Mouse (Mus musculus) urinary bladder, postnatal 4 days (tissue): ENCODE results near the gene Slc9a2.
A peak's percentile ranks its signal among the peaks of the same experiment; 100 is the strongest.
"Not testable (repeated sequence)": the region's sequence is repeated elsewhere in the genome, so short reads cannot be mapped to it uniquely, and the experiment has no call there.

Experiments used
- DNase-seq, 2 experiments: peaks; one replicate each; pipeline ENCODE4 v3.0.0; 2021 to 2022; ENCODE audit warnings: low spot score in 2 of 2

Gene Slc9a2

DNA sequence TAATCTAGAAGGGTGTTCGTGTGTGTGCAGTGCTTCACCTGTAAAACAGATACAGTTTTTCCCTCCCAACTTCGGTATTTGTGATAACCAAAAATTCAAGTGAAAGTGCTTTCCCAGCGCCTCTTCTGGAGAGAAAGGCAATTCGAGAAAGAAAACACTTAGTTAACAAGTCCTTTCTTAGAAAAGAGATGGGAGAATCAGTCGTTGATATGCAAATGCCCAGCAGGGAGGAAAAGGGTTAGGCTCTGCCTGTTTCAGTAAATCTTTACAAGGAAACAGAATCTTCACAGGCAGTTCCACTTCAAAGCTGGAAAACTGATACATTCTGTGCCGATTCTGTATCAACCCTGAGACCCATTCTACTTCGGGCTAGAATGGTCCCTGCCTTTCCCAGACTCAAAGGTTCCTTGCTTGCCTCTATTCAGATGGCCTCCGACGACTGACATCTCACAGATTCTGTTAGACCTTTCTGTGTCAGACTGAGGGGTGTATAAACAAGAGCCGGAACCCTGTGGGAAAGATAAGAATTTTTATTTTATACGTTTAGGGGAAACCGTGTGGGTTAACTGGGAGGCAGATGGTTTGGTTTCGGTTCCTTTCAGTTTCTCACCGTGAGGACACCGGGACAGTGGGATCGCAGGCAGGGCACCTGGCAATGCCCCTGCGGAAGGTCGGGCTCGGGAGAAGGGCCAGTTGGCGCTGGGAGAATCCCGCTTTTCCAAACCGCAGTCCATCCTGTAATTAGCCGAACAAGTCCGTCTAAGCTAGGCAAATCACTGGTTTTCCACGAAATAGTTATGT is at the start of gene Slc9a2:
Slc9a2 (plus strand) TSS at position 508 of the 801 bp plus-strand sequence.
- no peak for DNase-seq

DNA sequence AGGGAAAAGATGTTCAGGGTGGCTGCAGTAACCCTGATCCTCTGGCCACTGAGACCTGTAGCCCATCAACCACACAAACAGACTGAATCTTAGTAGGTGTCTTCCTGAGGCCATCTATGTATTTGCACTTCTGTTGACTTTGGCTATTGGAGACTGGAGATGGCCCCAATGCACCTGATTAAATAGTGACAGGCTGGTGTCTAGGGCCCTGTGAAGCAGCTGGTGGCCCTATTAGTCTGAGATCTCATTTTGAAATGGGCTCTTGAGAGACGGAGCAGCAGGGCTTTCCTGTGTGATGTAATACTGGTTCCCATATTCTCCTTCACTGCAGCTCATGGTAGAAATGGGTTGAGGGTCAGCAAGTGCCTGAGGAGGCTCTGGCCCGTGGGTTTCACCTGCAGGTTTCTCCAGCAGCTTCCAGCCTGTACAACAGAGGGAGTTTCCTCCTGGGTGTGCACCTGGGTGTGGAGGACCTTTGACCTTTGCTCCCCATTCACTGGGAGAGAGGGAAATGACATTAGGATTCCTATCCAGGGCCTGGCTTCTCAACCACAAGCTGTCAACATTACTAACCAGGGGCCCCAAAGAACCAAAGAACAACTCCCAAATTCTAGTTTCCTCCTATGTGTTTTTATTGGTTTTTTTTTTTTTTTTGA is 47.8 kb upstream of the Slc9a2 start:
- DNase-seq = no peak

GRCm38 (mm10) chr1:40634608-40635007 is 45.8 kb upstream of the Slc9a2 start:
- no peak for DNase-seq

- no peak for DNase-seq
These were observed 32.1 kb upstream of the Slc9a2 start for GRCm38 (mm10) chr1:40648234-40648633.

- no peak for DNase-seq
These were observed 29.4 kb upstream of the Slc9a2 start for GRCm38 (mm10) chr1:40650803-40651497.

- no peak for DNase-seq
These were observed 23.3 kb upstream of the Slc9a2 start for GRCm38 (mm10) chr1:40657035-40657434.

- peak in 1 of 2 experiments; percentile 25 for DNase-seq
These were observed 22.3 kb upstream of the Slc9a2 start for GRCm38 (mm10) chr1:40657978-40658496.

GRCm38 (mm10) chr1:40659017-40659416 is 21.4 kb upstream of the Slc9a2 start:
- no peak for DNase-seq

DNA sequence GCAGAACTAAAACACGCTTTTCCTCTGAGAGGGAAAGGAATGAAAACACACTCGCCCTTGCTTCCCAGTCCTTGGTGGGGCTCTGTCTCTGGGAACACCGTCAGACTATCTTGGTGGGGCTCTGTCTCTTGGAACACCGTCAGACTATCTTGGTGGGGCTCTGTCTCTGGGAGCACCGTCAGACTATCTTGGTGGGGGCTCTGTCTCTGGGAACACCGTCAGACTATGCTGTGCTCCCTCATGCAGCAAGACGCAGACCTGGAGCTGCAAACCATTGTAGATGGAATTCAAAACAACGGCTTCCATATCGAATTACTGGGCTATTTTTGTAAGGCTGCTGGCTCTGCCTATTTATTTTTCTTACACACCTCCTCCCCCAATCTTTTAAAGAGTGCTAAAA is 20.9 kb upstream of the Slc9a2 start:
- no peak for DNase-seq

GRCm38 (mm10) chr1:40660838-40661237 is 19.5 kb upstream of the Slc9a2 start:
- no peak for DNase-seq

DNA sequence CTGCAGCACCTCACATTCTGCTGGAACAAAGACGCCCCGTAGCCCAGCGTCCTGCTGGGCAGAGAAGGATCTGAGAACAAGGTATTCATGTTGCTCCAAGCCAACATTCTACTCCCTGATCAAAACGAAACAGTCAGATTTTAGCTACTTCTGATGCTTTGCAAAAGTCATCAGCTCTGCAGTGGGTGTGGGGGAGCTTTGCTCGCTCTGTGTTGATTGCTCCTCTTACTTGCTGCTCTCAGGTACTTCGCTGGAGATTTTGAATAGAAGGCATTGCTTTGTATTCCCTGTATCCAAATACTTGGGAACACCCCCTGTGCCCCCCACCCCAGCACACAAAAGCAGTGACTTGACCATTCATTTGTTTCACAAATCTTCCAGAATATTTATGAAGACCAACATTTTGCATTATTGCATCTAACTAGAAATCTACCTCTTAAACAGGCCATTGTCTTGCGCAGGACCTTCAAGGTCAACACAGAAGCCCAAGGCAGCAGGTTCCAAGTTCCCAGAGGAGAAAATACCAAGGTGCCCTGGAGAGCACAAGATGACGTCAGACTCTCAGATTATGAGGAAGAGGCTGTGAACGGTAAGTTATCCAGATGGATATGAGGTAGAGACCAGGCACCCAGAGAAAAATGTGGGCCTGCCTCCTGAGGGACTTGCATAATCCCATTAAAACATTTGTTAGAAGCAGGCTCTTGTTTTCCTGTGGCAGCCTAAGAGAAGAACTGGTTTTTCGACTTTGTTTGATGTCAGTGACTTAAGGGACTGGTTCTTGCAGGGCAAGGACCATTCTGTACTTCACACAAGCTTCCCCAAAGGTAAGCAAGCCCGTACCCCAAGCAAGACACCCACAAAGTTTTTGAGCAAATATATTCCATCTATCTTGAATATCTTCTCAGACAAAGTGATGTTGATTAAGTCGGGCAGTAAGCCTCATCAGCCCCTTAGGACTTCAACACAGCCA is 14.7 kb upstream of the Slc9a2 start:
- DNase-seq = no peak

GRCm38 (mm10) chr1:40667442-40667841 is 12.9 kb upstream of the Slc9a2 start:
- DNase-seq = not testable (repeated sequence)

DNA sequence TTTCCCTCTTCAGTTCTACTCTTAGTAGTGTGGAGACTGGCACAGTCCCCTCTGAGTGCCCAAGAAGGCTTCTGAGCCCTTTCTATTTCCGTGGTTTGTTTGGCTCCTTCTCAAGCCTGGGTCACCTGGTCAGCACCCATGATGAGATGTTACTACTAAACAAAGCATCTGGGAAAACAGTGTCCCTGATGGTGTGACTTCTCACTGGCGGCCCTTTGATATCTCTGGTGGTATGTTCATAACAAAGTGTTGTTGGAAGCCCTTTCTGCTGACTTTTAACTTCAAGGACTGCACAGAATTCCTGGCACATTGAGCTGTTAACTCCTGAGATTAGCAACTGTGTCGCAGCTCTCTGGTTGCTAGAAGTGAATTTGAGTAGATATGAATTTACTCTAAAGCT is 10.3 kb upstream of the Slc9a2 start:
- DNase-seq = no peak

- no peak for DNase-seq
These were observed 8.9 kb upstream of the Slc9a2 start for GRCm38 (mm10) chr1:40671490-40671889.

DNA sequence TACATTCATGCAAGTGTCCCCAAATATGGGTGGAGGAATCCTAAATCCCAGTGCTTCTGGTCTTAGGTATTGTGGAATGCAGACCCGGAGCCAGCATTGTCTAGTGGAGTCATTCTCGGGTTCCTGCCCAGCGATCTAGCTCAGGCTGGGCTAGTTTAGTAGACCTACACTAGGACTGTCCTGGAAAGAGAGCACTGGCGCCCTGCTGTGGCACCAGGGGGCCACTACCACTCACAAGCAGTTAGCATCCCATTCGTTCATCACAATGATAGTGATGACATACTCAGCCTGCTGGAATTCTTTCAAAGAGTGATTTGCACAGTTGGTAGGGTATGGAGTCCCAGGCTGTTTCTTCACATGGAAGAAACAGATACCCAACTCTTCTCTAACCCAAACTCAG is 3.1 kb upstream of the Slc9a2 start:
- no peak for DNase-seq

GRCm38 (mm10) chr1:40680868-40681698 is 709 bp downstream of the Slc9a2 start:
- DNase-seq = peak in 1 of 2 experiments; percentile 36

DNA sequence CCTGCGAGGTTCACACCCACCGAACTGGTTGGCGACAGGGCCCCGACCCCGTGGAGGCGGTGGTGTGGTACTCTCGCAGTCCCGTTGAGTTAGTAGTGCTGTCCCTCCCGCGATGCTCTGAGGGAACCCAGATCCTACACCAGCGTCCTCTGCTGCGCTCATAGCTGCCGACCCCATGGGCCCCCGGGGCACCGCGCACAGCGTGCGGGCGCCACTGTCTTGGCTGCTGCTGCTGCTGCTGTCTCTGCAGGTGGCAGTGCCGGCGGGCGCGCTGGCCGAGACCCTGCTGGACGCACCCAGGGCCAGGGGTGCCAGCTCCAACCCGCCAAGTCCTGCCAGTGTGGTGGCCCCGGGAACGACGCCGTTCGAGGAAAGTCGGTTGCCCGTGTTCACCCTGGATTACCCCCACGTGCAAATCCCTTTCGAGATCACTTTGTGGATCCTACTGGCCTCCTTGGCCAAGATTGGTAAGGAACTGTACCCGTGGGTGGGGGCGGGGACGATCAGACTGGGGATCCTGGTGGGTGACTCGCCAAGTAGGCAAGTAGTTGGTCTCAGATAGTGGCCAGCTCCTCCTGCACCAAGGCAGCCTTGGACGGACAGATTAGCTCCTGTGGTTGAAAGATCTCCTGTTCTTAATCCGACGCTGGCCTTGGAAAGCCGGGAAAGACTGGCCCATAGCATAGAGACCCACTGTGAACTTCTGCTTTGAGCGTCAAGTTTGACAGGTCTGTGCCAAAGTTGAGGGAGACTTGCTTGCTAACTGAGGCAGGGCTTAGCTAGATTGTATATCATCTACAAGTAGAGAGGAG is 1.5 kb downstream of the Slc9a2 start:
- DNase-seq = no peak

DNA sequence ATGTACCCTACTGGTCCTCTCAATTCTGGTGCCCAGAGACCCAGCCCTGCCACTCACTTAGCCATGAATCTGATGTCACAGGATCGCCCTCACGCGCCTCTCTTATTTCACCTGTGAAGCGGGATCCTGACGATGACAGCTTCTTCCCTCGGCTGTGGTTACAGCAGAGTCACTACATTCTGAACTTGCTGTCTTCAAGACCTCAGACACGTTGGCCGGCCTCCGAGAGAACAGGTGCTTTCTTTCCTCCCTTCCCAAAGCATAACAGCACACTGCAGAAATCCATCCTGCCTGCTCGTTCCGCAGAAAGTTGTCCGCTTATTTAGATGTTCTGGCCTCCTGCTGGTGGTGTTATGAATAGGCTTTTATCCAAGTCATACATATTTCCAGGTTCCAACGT is 13.9 kb downstream of the Slc9a2 start:
- no peak for DNase-seq

DNA sequence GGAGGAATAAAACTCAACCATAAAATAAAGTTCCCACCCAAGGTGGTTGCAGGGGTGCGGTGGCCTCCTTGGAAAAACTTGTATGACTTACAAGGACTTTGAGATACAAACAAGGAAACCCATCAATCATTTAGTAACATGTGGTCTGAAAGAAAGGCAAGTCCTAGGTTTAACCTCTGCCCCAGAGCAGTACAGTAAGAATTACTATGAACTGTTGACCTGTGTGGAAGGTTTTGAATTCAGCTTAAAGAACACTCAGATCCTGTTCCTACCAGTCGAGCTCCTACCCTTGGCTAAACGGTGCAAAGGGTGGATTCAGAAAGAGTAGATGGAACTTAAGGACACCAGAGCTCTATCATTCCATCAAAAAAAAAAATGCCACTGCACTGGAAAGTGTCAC is 16.1 kb downstream of the Slc9a2 start:
- DNase-seq = no peak
